Mouse (Mus musculus) heart, embryonic 11.5 days (tissue): Measurements from ENCODE around the gene Serinc4. TPM values are rescaled to one million over a fixed set of nuclear protein-coding genes. Genes with fewer than 3 reads are reported as not detected.
A peak's percentile ranks its signal among the peaks of the same experiment; 100 is the strongest.

Source experiments
- ATAC-seq: fragments of 200-750 bp; cut with Nextera tagmentation; replicated peaks from 2 replicates; pipeline ENCODE4 v1.8.0; 2017; ENCODE audit warnings: moderate library complexity; ENCODE audit not compliant: insufficient number of reproducible peaks, low FRiP score, low TSS enrichment
- H3K27ac ChIP-seq: fragments of 300-500 bp; sonication (generic); 2 replicates; pipeline ENCODE4 v1.5.1; 2014; ENCODE audit warnings: mild to moderate bottlenecking, low read depth, low read length
- H3K27me3 ChIP-seq: fragments of 300-500 bp; sonication (generic); 2 replicates; pipeline ENCODE4 v1.6.1; 2014; ENCODE audit warnings: mild to moderate bottlenecking, low read length, mixed read lengths; ENCODE audit not compliant: control insufficient read depth, insufficient read depth
- H3K36me3 ChIP-seq: fragments of 300-500 bp; sonication (generic); 2 replicates; pipeline ENCODE4 v1.6.1; 2014; ENCODE audit warnings: mild to moderate bottlenecking, low read length, moderate library complexity, mixed read lengths; ENCODE audit not compliant: control insufficient read depth, insufficient read depth
- H3K4me1 ChIP-seq: fragments of 300-500 bp; sonication (generic); 2 replicates; pipeline ENCODE4 v1.6.1; 2014; ENCODE audit warnings: low read length; ENCODE audit not compliant: control insufficient read depth, insufficient read depth
- H3K4me2 ChIP-seq: fragments of 300-500 bp; sonication (generic); 2 replicates; pipeline ENCODE4 v1.6.1; 2014; ENCODE audit warnings: mild to moderate bottlenecking, moderate library complexity
- H3K4me3 ChIP-seq: fragments of 300-500 bp; sonication (generic); 2 replicates; pipeline ENCODE4 v1.5.1; 2014; ENCODE audit warnings: low read depth, low read length
- H3K9ac ChIP-seq: fragments of 300-500 bp; sonication (generic); 2 replicates; pipeline ENCODE4 v1.6.1; 2014; ENCODE audit warnings: mild to moderate bottlenecking, low read depth, low read length, moderate library complexity
- H3K9me3 ChIP-seq: fragments of 300-500 bp; sonication (generic); replicated peaks from 2 replicates; pipeline ENCODE4 v1.6.1; 2016; ENCODE audit warnings: low read length; ENCODE audit not compliant: control insufficient read depth
- WGBS: fragments of 180-500 bp; shearing (Covaris S2); extraction: QIAGEN DNeasy Blood & Tissue Kit; methylation state at CpG from one replicate; pipeline ENCODE4 v1.1.7; 2014; ENCODE audit not compliant: insufficient replicate concordance; 5-methylcytosine and 5-hydroxymethylcytosine counted together
- polyA plus RNA-seq: library from polyadenylated mRNA; unstranded; fragments of >200 nt; fragmentation: Nextera tagmentation; extraction: Ambion mirVana; gene quantifications from 2 replicates; pipeline ENCODE4 v1.2.1, GENCODE M21; 2014

Gene Serinc4
- polyA plus RNA-seq, 1 experiment from 2014 or later: 0.07 TPM

- Histone ChIP-seq H3K27me3 (no peaks in the 10 kb centered on the region), H3K4me1 (peaks cover 11% of the 10 kb centered on the region), H3K27ac (no peak within 1 kb of the TSS), H3K36me3 (peaks cover 4% of the 10 kb centered on the region; the same call in 1 of the 2 replicates), H3K4me3 (peak within 1 kb of the TSS; percentile 52; the same call in 1 of the 2 replicates), H3K9ac (peak within 1 kb of the TSS; percentile 60; the same call in 1 of the 2 replicates), H3K9me3 (no peaks in the 10 kb centered on the region), H3K4me2 (peak within 1 kb of the TSS; percentile 91)
- 89% methylated on average over 1 of the region's 1 CpGs for WGBS
- no peak for ATAC-seq
Measured at GRCm38 (mm10) chr2:121444178-121444577, 12.4 kb downstream of the Serinc4 start, which contains the start of gene Ell3. TSS of gene Ell3 (minus strand) at chr2:121444278.

DNA sequence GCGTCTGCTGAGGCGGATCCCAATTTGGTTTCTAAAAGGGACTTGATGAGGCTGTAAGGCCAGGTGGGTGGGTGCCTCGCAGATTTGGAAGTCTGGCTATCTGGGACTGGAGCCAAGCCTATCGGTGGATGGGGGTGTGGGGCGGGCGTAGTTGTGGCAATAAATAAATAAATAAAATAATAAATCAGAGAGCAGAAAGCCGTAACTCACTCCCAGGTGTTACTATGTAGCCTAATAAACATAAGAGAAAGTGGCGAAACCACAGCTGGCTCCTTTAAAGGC lies 13.6 kb downstream of the Serinc4 start:
- Histone ChIP-seq H3K9ac (peak overlapping the region; percentile 60), H3K27ac (no peak overlapping the region)
- 21% methylated on average over 8 of the region's 8 CpGs for WGBS

GRCm38 (mm10) chr2:121442259-121443067 lies 14.1 kb downstream of the Serinc4 start:
- 2% methylated on average over 30 of the region's 30 CpGs for WGBS
- no peak overlapping the region for H3K27ac ChIP-seq
- H3K4me3 ChIP-seq: peak overlapping the region; percentile 52
- ATAC-seq: peak; percentile 87
- no peaks in the 10 kb centered on the region for H3K27me3 ChIP-seq
- peak overlapping the region; percentile 60 for H3K9ac ChIP-seq
- peak overlapping the region; percentile 91 for H3K4me2 ChIP-seq
- peaks cover 8% of the 10 kb centered on the region for H3K4me1 ChIP-seq
- peaks cover 13% of the 10 kb centered on the region for H3K36me3 ChIP-seq
- no peaks in the 10 kb centered on the region for H3K9me3 ChIP-seq

More for the DNA sequence above, 13.6 kb downstream of the Serinc4 start:
- no peaks in the 10 kb centered on the region for H3K27me3 ChIP-seq
- peaks cover 11% of the 10 kb centered on the region for H3K4me1 ChIP-seq
- no peaks in the 10 kb centered on the region for H3K9me3 ChIP-seq
- no peak for ATAC-seq
- peak overlapping the region; percentile 52 for H3K4me3 ChIP-seq
- peaks cover 8% of the 10 kb centered on the region; the same call in 1 of the 2 replicates for H3K36me3 ChIP-seq
- H3K4me2 ChIP-seq: peak overlapping the region; percentile 91

- peak overlapping the region; percentile 52 for H3K4me3 ChIP-seq
- H3K4me1 ChIP-seq: peaks cover 8% of the 10 kb centered on the region
- H3K9me3 ChIP-seq: no peaks in the 10 kb centered on the region
- H3K4me2 ChIP-seq: peak overlapping the region; percentile 91
- no peak overlapping the region for H3K27ac ChIP-seq
- H3K36me3 ChIP-seq: peaks cover 17% of the 10 kb centered on the region
- H3K9ac ChIP-seq: 0 out of 2 replicates have a peak overlapping the region, but pooled peaks have one; percentile 60
- ATAC-seq: no peak
- WGBS: 11% methylated on average over 11 of the region's 11 CpGs
- no peaks in the 10 kb centered on the region for H3K27me3 ChIP-seq
Measured at GRCm38 (mm10) chr2:121441800-121442199, 14.8 kb downstream of the Serinc4 start.

DNA sequence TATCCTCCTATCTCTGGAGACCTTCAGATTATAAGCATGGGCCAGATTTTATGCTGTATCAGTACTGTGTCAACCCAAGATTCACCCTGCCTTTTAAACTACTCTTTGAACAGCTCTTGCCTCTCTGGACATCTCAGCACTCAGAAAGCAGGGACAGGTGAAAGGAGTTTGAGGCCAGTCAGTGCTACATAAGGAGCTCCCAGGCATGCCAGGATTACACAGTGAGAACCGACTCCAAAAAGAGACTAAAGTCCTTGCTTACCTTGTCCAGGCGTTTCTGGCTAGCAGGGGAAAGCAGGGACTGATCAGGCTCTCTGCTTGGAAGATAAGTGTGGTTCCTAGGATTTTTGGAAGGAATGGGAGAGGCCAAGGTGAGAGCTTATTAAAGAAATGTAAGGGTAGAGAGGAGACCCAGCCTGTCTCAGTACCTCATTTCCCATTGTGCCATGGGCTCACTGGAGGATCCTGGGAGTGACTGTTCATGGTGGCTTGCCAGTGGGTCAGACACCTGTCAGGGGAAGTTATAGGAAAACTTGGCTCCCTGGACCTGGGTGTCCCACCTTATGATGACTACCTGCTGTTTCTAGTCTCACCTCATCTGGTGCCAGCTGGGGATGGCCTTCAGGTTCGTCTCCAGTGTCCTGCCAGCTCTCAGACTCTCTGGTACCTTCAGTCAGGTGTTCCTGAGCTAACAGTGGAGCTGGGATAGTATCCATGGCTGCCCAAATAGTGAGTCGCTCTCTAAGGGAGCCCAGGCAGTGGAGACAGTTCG lies 15.6 kb downstream of the Serinc4 start:
- WGBS: 45% methylated on average over 5 of the region's 5 CpGs

DNA sequence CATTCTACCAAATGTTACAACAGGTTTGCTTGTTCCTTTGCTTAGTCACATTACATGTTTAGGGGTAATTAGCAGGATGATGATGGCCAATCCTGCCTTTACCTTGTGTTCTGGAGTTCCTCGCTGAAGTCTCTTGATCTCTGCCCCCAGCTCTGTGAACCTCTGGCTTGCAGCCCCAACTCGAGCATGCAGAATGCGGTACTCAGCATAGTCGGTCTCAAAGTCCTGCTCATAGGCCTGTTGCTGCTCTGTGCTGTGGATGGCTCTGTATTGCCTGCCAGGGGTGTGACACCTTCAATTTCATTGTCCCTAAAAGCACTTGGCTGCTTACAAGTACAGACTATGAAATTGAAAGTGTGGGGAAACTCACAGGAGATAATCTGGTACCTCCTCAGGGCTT lies 16.8 kb downstream of the Serinc4 start:
- ATAC-seq: no peak

More for the DNA sequence above, 15.6 kb downstream of the Serinc4 start:
- Histone ChIP-seq H3K4me3 (no peak overlapping the region), H3K27ac (no peak overlapping the region), H3K36me3 (peaks cover 17% of the 10 kb centered on the region), H3K4me2 (no peak overlapping the region), H3K27me3 (no peaks in the 10 kb centered on the region), H3K4me1 (peaks cover 8% of the 10 kb centered on the region), H3K9me3 (no peaks in the 10 kb centered on the region), H3K9ac (no peak overlapping the region)
- no peak for ATAC-seq

GRCm38 (mm10) chr2:121434854-121435253 lies 21.7 kb downstream of the Serinc4 start:
- Histone ChIP-seq H3K9ac (no peak overlapping the region), H3K4me1 (no peaks in the 10 kb centered on the region), H3K36me3 (peaks cover 63% of the 10 kb centered on the region), H3K4me3 (no peak overlapping the region), H3K9me3 (no peaks in the 10 kb centered on the region), H3K4me2 (no peak overlapping the region), H3K27ac (no peak overlapping the region), H3K27me3 (no peaks in the 10 kb centered on the region)
- WGBS: 86% methylated on average over 1 of the region's 1 CpGs
- ATAC-seq: no peak

More for the DNA sequence above, 16.8 kb downstream of the Serinc4 start:
- WGBS: 72% methylated on average over 4 of the region's 4 CpGs
- no peaks in the 10 kb centered on the region for H3K27me3 ChIP-seq
- H3K4me1 ChIP-seq: peaks cover 8% of the 10 kb centered on the region
- no peak overlapping the region for H3K4me3 ChIP-seq
- H3K4me2 ChIP-seq: no peak overlapping the region
- H3K9ac ChIP-seq: no peak overlapping the region
- H3K27ac ChIP-seq: no peak overlapping the region
- H3K9me3 ChIP-seq: no peaks in the 10 kb centered on the region
- peaks cover 29% of the 10 kb centered on the region for H3K36me3 ChIP-seq

- H3K36me3 ChIP-seq: peaks cover 42% of the 10 kb centered on the region
- 85% methylated on average over 2 of the region's 2 CpGs for WGBS
- ATAC-seq: no peak
Measured at GRCm38 (mm10) chr2:121425890-121426289, 30.7 kb downstream of the Serinc4 start.

More at GRCm38 (mm10) chr2:121425890-121426289, 30.7 kb downstream of the Serinc4 start:
- no peaks in the 10 kb centered on the region for H3K27me3 ChIP-seq
- no peak overlapping the region for H3K27ac ChIP-seq
- H3K9ac ChIP-seq: no peak overlapping the region
- no peak overlapping the region for H3K4me2 ChIP-seq
- no peaks in the 10 kb centered on the region for H3K4me1 ChIP-seq
- H3K9me3 ChIP-seq: no peaks in the 10 kb centered on the region
- H3K4me3 ChIP-seq: no peak overlapping the region
